Mouse (Mus musculus) bone marrow macrophage, adult 2 months (primary cell): ENCODE results near the gene Pld1.

Source experiments
- CTCF ChIP-seq: IDR thresholded peaks from 2 replicates; pipeline ENCODE4 v1.5.1; 2012; ENCODE audit warnings: low read depth, mild to moderate bottlenecking, low read length, moderate library complexity
- POLR2A ChIP-seq: IDR thresholded peaks from 2 replicates; pipeline ENCODE4 v1.6.1; 2012; ENCODE audit warnings: mild to moderate bottlenecking, low read depth, low read length, borderline replicate concordance

DNA sequence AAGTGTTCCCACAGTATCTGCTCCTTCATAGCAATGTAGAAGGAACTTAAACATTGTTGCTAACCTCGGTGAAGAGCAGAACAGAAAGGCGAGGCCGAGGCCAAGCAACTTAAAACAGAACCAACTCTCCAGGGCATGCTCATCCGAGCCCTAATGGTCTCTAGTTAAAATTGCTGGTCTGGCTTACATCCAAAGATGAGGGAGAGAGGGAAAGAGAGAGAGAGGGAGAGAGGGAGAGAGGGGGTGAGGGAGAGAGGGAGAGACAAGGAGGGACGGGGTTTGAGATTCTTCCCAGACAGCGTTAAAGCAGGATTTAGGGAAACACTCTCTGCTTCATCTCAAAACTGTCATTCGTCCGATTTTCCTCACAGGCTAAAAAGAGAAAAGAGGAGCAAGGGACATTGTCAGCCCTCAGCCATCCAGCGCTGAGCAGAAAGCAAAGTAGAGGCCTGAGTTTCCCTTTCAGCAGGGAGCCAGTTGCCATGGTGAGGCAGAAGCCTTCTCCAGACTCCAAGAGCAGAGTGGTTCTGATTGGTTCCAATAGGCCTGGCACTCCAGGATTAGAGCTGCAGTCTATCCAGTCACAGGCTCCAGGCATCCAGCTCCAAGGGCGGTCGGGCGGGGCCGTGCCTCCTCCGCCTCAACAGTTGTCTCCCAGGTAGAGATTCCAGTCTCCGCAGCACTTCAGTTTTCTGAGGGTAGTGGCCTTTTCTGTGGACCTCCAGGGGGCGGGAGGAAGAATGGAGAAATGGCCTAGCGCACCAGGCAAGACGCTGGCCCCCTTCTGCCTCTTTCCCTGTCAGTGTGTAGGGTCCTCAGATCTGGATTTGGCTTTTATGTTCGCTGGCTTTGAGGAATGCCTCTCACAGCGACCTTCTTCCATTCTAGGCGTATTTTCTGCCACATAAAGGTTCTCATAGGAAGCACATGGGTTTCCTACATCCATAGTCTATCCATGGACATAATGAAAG lies 237.8 kb downstream of the Pld1 start:
- no peak for TF ChIP-seq CTCF
- TF ChIP-seq POLR2A = no peak
